Mouse (Mus musculus) brain, embryonic 14.5 days (tissue): ENCODE data around the gene Aco1.

Source experiments
- CTCF ChIP-seq: fragments of 200-500 bp; IDR thresholded peaks from 2 replicates; pipeline ENCODE4 v1.5.1; 2012; ENCODE audit warnings: inconsistent platforms, mild to moderate bottlenecking, moderate library complexity, borderline replicate concordance; ENCODE audit not compliant: insufficient read depth, insufficient read length; ENCODE audit errors: extremely low read depth
- POLR2A ChIP-seq: fragments of 200-500 bp; IDR thresholded peaks from 2 replicates; pipeline ENCODE4 v1.6.1; 2012; ENCODE audit warnings: mild to moderate bottlenecking, inconsistent platforms, borderline replicate concordance; ENCODE audit not compliant: poor library complexity, insufficient read depth, insufficient read length, severe bottlenecking; ENCODE audit errors: extremely low read depth

GRCm38 (mm10) chr4:40241928-40242327 lies 99.0 kb downstream of the Aco1 start:
- TF ChIP-seq CTCF (no peak), POLR2A (no peak)
